Mouse (Mus musculus): ENCODE results near the gene Flt3l. TPM values are rescaled to one million over a fixed set of nuclear protein-coding genes. Genes with fewer than 3 reads are reported as not detected.

Gene Flt3l
- polyA plus RNA-seq, 1 experiment from 2014 or later, result 2.3 TPM

- Histone ChIP-seq H3K4me1 (ENCODE audit: insufficient read depth) (peaks cover 15% of the 10 kb centered on the region), H3K27me3 (ENCODE audit: insufficient read depth, low read length) (no peaks in the 10 kb centered on the region), H3K4me2 (ENCODE audit: low read depth, low read length) (no peak overlapping the region), H3K36me3 (replicated peaks; ENCODE audit: insufficient read depth, low read length) (no peaks in the 10 kb centered on the region), H3K27ac (ENCODE audit: low read depth) (no peak overlapping the region), H3K4me3 (ENCODE audit: low read depth, low read length) (no peak overlapping the region), H3K9ac (replicated peaks) (no peak overlapping the region), H3K9me3 (ENCODE audit: low read length) (no peaks in the 10 kb centered on the region)
- DNase-seq, result no peak
- no peak for ATAC-seq
- TF ChIP-seq CTCF (IDR thresholded peaks at IDR 0.05; ENCODE audit: low read depth), result no peak
- no peak for TF ChIP-seq EP300 (IDR thresholded peaks at IDR 0.05; ENCODE audit: low read depth)
- WGBS (ENCODE audit: insufficient replicate concordance), result 72% methylated on average over 5 of the region's 5 CpGs
Measured at GRCm38 (mm10) chr7:45104941-45105340, 31.3 kb downstream of the Flt3l start.

GRCm38 (mm10) chr7:45103652-45104180 is 32.5 kb downstream of the Flt3l start, which contains the start of gene Fcgrt:
TSS of gene Fcgrt (minus strand) at chr7:45103851.
- no peaks in the 10 kb centered on the region for H3K36me3 ChIP-seq (replicated peaks; ENCODE audit: insufficient read depth, low read length)
- peak within 1 kb of the TSS; percentile 70 for H3K9ac ChIP-seq (replicated peaks)
- 21% methylated on average over 7 of the region's 7 CpGs for WGBS (ENCODE audit: insufficient replicate concordance)
- no peaks in the 10 kb centered on the region for H3K27me3 ChIP-seq (ENCODE audit: insufficient read depth, low read length)
- H3K9me3 ChIP-seq (ENCODE audit: low read length), result no peaks in the 10 kb centered on the region
- TF ChIP-seq CTCF (IDR thresholded peaks at IDR 0.05; ENCODE audit: low read depth), result no peak
- no peak for TF ChIP-seq EP300 (IDR thresholded peaks at IDR 0.05; ENCODE audit: low read depth)
- DNase-seq, result peak; percentile 80
- H3K4me3 ChIP-seq (ENCODE audit: low read depth, low read length), result peak within 1 kb of the TSS; percentile 53
- H3K4me1 ChIP-seq (ENCODE audit: insufficient read depth), result peaks cover 15% of the 10 kb centered on the region
- peak within 1 kb of the TSS; percentile 91 for H3K27ac ChIP-seq (ENCODE audit: low read depth)
- H3K4me2 ChIP-seq (ENCODE audit: low read depth, low read length), result peak within 1 kb of the TSS; percentile 75
- peak; percentile 97 for ATAC-seq

- H3K36me3 ChIP-seq (replicated peaks; ENCODE audit: insufficient read depth, low read length), result no peaks in the 10 kb centered on the region
- peaks cover 15% of the 10 kb centered on the region for H3K4me1 ChIP-seq (ENCODE audit: insufficient read depth)
- H3K9me3 ChIP-seq (ENCODE audit: low read length), result no peaks in the 10 kb centered on the region
- ATAC-seq (peak; percentile 24; the same call in 1 of the 2 replicates), DNase-seq (no peak)
- H3K4me3 ChIP-seq (ENCODE audit: low read depth, low read length), result peak overlapping the region; percentile 53
- no peak for TF ChIP-seq CTCF (IDR thresholded peaks at IDR 0.05; ENCODE audit: low read depth)
- TF ChIP-seq EP300 (IDR thresholded peaks at IDR 0.05; ENCODE audit: low read depth), result no peak
- H3K27ac ChIP-seq (ENCODE audit: low read depth), result peak overlapping the region; percentile 91
- no peaks in the 10 kb centered on the region for H3K27me3 ChIP-seq (ENCODE audit: insufficient read depth, low read length)
- H3K4me2 ChIP-seq (ENCODE audit: low read depth, low read length), result peak overlapping the region; percentile 75
- 59% methylated on average over 9 of the region's 9 CpGs for WGBS (ENCODE audit: insufficient replicate concordance)
- peak overlapping the region; percentile 70 for H3K9ac ChIP-seq (replicated peaks)
Measured at GRCm38 (mm10) chr7:45102940-45103585, 33.2 kb downstream of the Flt3l start.

GRCm38 (mm10) chr7:45102441-45102840 is 33.8 kb downstream of the Flt3l start:
- Histone ChIP-seq H3K4me1 (ENCODE audit: insufficient read depth) (peaks cover 15% of the 10 kb centered on the region), H3K27ac (ENCODE audit: low read depth) (no peak overlapping the region), H3K9me3 (ENCODE audit: low read length) (no peaks in the 10 kb centered on the region), H3K36me3 (replicated peaks; ENCODE audit: insufficient read depth, low read length) (no peaks in the 10 kb centered on the region), H3K4me3 (ENCODE audit: low read depth, low read length) (peak overlapping the region; percentile 53), H3K9ac (replicated peaks) (peak overlapping the region; percentile 70), H3K27me3 (ENCODE audit: insufficient read depth, low read length) (no peaks in the 10 kb centered on the region), H3K4me2 (ENCODE audit: low read depth, low read length) (peak overlapping the region; percentile 75)
- whole genome bisulfite sequencing (ENCODE audit: insufficient replicate concordance), result 42% methylated on average over 11 of the region's 11 CpGs
- ATAC-seq (no peak), DNase-seq (no peak)
- TF ChIP-seq EP300 (IDR thresholded peaks at IDR 0.05; ENCODE audit: low read depth) (no peak), CTCF (IDR thresholded peaks at IDR 0.05; ENCODE audit: low read depth) (no peak)

GRCm38 (mm10) chr7:45100046-45100445 is 36.2 kb downstream of the Flt3l start:
- DNase-seq (no peak), ATAC-seq (no peak)
- H3K9ac ChIP-seq (replicated peaks), result no peak overlapping the region
- no peaks in the 10 kb centered on the region for H3K36me3 ChIP-seq (replicated peaks; ENCODE audit: insufficient read depth, low read length)
- H3K4me2 ChIP-seq (ENCODE audit: low read depth, low read length), result no peak overlapping the region
- H3K27me3 ChIP-seq (ENCODE audit: insufficient read depth, low read length), result no peaks in the 10 kb centered on the region
- no peaks in the 10 kb centered on the region for H3K9me3 ChIP-seq (ENCODE audit: low read length)
- no peak overlapping the region for H3K4me3 ChIP-seq (ENCODE audit: low read depth, low read length)
- WGBS (ENCODE audit: insufficient replicate concordance), result 77% methylated on average over 6 of the region's 6 CpGs
- H3K27ac ChIP-seq (ENCODE audit: low read depth), result no peak overlapping the region
- TF ChIP-seq EP300 (IDR thresholded peaks at IDR 0.05; ENCODE audit: low read depth) (no peak), CTCF (IDR thresholded peaks at IDR 0.05; ENCODE audit: low read depth) (no peak)
- H3K4me1 ChIP-seq (ENCODE audit: insufficient read depth), result peaks cover 15% of the 10 kb centered on the region

GRCm38 (mm10) chr7:45098541-45099240 is 37.5 kb downstream of the Flt3l start:
- H3K9me3 ChIP-seq (ENCODE audit: low read length), result no peaks in the 10 kb centered on the region
- H3K27me3 ChIP-seq (ENCODE audit: insufficient read depth, low read length), result no peaks in the 10 kb centered on the region
- H3K27ac ChIP-seq (ENCODE audit: low read depth), result no peak overlapping the region
- no peak for DNase-seq
- no peaks in the 10 kb centered on the region; the same call in 1 of the 2 replicates for H3K36me3 ChIP-seq (replicated peaks; ENCODE audit: insufficient read depth, low read length)
- H3K4me3 ChIP-seq (ENCODE audit: low read depth, low read length), result no peak overlapping the region
- TF ChIP-seq EP300 (IDR thresholded peaks at IDR 0.05; ENCODE audit: low read depth), result no peak
- TF ChIP-seq CTCF (IDR thresholded peaks at IDR 0.05; ENCODE audit: low read depth), result peak; percentile 51
- 83% methylated on average over 8 of the region's 8 CpGs for WGBS (ENCODE audit: insufficient replicate concordance)
- peaks cover 8% of the 10 kb centered on the region for H3K4me1 ChIP-seq (ENCODE audit: insufficient read depth)
- no peak overlapping the region for H3K4me2 ChIP-seq (ENCODE audit: low read depth, low read length)
- no peak overlapping the region for H3K9ac ChIP-seq (replicated peaks)
- ATAC-seq, result no peak

Data from liver, postnatal 0 days (tissue).